Mouse (Mus musculus): Measurements from ENCODE around the gene Krtcap3.

The Krtcap3 gene

GRCm38 (mm10) chr5:31252795-31253545 is 1.5 kb downstream of the Krtcap3 start:
- no peak for DNase-seq (ENCODE audit: low spot score)

DNA sequence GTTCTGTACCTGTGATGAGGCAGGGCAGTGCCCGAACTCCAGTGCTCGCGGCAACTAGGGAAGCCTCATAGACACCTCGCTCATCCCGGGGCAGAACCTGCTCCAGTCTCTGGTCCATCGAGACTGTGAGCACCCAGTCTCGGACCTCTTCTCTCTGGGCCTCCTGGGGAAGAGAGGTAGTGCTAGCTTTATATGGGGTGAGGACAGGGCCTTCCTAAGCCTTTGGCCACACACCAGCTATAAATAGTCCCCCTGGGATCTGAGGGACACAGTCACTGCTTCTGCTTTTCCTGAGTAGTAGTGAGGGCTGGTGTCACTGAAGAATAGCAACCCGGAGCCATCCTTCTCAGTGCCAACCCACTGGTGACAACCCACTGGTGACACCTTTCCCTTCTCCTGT is 2.3 kb downstream of the Krtcap3 start:
- no peak for DNase-seq (ENCODE audit: low spot score)

- no peak for DNase-seq (ENCODE audit: low spot score)
These were observed 3.0 kb downstream of the Krtcap3 start for GRCm38 (mm10) chr5:31254452-31254851.

GRCm38 (mm10) chr5:31254901-31255300 is 3.4 kb downstream of the Krtcap3 start:
- no peak for DNase-seq (ENCODE audit: low spot score)

DNA sequence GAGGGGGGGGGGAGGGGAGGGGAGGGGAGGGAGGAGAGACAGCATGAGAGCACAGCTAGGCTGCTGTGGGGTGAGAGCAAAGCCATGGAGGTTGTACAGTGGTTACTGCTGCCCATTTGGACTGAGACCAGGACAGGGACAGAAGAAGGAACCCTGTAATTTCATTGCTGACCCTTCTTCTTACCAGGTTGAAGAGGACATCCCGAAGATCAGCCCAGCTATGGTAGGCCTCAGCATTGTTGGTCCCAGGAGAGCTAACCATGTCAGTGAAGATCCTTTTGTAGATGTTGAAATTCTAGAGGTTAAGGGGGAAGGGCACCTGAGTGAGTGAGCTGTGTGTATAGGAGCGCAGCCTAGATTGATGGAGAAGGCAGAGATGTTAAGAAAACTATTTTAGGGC is 3.9 kb downstream of the Krtcap3 start:
- DNase-seq (ENCODE audit: low spot score): no peak

- DNase-seq (ENCODE audit: low spot score): no peak
These were observed 4.5 kb downstream of the Krtcap3 start for GRCm38 (mm10) chr5:31255971-31256370.

GRCm38 (mm10) chr5:31257616-31258015 is 6.1 kb downstream of the Krtcap3 start:
- DNase-seq (ENCODE audit: low spot score): no peak

- no peak for DNase-seq (ENCODE audit: low spot score)
These were observed 14.6 kb downstream of the Krtcap3 start for GRCm38 (mm10) chr5:31266101-31266500.

- no peak for DNase-seq (ENCODE audit: low spot score)
These were observed 16.2 kb downstream of the Krtcap3 start for GRCm38 (mm10) chr5:31267686-31268085.

GRCm38 (mm10) chr5:31273018-31273417 is 21.5 kb downstream of the Krtcap3 start:
- no peak for DNase-seq (ENCODE audit: low spot score)

DNA sequence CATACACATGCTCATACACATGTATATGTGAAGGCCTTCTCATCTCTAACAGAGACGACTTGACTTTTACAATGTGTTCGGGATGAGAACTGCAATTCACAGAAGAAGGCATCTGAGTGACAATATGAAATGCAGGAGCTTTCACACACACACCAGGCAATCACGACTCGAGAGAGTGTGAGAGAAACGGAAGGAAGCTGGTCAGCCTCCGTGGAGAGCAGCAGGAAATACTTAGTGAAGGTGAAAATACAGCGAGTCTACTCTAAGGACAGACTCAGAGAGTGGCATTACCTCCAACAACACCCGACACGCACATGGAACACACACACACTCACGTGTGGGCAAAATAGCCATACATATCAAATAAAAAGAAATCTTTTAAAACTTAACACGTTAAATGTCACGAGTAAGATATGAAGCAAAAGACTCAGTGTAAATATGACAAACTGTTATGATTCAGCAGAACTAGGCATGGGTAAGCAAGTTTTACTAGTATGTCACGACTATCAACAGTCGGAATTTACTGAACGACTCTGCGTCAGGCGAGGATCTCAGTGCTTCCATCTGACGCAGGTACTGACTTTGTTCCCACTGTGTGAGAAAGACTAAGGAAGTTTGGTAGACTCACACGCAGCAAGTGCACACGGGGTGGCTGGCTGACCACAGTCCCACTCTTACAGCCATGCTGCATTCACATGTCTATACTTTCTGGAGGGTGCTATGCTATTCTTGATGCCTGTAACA is 27.9 kb downstream of the Krtcap3 start:
- no peak for DNase-seq (ENCODE audit: low spot score)

DNA sequence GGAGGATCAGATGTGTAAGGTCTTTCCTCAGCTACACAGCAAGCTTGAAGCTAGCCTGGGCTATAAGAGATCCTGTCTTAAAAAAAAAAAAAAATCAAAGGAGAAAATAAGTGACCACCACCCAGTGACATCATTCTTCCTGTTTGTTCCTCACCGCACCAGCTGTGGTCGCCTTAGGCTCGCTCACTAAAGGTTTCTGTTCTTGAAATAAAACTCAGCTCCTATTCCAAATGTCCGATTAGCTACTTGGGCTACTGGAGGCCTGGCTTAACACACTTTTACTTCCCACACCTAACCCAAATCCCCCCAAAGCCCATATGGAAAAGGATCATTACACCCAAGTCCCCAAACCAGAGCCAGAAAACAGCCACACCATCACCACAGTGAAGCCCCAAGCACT is 36.7 kb downstream of the Krtcap3 start:
- no peak for DNase-seq (ENCODE audit: low spot score)

DNA sequence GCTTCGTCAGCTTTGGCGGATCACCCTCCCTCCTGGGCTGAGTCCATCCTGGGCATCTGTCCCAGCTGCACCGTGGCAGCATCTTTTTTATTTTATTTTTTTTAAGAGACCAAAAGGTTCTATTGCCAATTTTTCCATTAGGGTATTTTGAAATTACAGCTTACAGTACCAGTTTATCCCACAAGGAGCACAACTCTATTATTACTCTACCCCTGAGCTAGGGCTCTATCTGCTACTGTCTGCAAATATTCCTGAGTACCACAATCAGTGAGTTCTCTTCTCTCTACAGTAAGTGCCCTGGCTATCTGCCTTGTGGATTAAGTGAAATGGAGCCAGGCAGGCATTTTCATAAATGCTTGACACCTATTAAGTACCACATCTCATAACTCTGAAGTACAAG is 37.2 kb downstream of the Krtcap3 start:
- no peak for DNase-seq (ENCODE audit: low spot score)

- DNase-seq (ENCODE audit: low spot score): no peak
These were observed 38.2 kb downstream of the Krtcap3 start for GRCm38 (mm10) chr5:31289626-31290230.

DNA sequence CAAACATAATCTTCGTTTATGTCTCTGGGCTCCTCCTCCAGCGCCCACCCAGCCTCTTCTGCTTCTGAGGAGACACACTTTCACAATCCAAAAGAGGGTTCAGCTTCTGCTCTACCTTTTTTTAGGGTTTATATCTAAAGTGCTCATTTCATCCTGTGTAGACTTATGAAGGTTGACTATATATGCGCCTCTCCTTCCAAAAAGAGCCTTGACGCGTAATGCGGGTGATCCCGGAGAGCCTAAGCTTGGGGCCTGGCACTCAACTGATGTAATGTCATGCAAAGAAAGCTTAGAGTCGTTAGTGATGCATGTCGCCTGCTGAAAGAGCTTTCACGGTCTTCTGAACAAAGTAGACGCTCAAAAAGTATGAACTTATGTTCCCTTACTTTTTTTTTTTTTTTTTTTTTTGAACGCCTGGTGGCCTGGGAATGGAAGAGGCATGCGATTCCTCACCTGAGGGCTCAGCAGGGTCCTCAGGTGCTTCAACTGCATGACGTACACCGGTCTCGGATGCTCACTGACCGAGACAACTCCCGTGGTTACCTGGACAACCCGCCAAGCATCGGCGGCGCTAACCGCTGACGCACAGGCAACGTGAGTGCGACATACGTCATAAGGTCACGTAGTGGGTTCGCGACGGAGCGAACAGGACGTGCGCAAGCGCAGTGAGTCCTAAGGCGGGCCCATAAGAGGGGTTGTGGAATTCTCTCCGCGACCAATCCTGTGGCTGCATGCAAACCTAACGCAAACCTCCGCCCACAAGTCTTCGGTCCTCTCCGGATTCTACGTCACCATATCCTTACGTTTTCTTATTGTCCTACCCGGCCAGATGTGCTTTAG is 39.2 kb downstream of the Krtcap3 start, which contains the start of gene Ift172:
Gene Ift172, minus strand, starts transcription at position 596 of the 840 bp plus-strand sequence.
- peak; percentile 87 for DNase-seq (ENCODE audit: low spot score)

DNA sequence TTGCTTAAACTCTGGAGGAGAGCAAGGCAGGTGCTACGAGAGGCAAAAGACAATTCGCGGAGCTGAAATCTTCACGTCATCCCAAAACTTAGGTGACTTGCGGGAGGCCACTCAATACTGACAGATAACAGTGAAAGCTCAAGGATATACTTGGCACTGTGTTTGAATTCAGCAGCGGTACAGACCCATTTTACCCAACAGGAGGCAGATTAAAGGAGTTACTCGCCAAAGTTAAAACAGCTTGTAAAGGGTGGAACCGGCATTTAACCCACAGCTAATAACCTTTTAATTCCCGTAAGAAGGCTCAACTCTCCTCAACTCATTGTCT is 39.8 kb downstream of the Krtcap3 start:
- no peak for DNase-seq (ENCODE audit: low spot score)

DNA sequence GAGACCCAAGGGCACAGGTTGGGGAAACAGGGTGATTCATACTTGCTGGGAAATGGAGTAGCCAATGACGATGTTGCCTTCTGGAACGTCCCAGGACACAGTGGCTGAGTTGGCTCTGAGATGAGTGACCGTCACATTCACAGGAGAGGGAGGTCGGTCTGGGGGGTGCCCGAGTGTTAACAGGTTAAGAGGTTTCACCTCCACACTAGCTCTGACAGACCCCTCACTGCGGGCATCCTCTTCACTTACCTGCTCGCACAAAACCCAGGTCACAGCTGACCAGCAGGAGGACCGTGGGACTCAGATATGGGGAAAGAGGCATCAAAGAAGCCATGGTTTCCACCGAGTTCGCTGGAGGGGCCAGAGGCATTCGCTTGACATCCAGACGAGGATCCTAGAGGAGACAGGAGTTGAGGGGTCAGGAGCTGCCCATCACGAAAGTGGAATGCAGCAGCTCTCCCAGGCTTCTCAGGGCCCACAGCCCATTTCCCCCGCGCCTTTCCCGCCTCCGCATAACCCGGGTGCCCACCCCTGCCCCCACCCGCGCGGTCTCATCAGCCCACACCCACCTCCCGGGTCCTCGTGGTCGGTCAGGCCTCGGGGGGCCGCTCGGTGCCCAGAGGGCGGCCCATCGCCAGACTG is 43.6 kb downstream of the Krtcap3 start:
- no peak for DNase-seq (ENCODE audit: low spot score)

- DNase-seq (ENCODE audit: low spot score): peak; percentile 13
These were observed 44.2 kb downstream of the Krtcap3 start, which contains the start of gene Fndc4 for GRCm38 (mm10) chr5:31295606-31296141. Gene Fndc4, minus strand, starts transcription at chr5:31296080.

DNA sequence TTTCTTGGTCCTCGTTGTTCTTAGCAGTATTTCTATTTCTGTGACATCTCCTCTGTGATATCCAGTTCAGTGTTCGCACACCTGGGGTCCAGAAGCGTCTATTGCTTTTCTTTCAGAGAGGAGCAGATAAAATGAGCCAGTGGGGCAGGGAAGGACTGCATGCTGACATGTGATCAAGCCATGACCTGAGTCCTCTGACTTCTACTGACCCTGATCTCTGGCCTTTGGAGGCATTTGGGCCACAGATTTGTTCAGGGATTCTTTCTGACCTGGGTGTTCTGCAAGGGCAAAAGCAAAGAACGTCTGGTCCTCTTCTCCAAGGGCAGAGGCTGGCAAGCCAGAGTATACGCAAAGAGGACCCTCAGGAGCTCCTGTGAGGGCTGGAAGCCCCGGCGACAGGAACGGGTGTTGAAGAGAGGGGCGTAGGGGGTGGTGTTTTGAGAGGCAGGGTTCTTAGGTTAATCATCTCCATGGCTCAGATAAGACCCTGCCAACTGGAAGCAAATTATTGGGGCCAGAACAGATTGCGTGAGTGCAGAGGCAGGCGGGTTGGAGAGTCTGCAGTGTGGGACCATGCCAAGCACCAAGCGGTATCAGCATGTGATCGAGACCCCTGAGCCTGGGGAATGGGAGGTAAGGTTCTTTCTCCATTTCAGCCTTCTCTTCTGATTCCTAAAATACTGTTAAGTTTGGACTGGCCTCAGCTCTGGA is 45.7 kb downstream of the Krtcap3 start, which contains the start of gene Gckr:
Gene Gckr, plus strand, starts transcription at position 397 of the 711 bp plus-strand sequence.
- no peak for DNase-seq (ENCODE audit: low spot score)

DNA sequence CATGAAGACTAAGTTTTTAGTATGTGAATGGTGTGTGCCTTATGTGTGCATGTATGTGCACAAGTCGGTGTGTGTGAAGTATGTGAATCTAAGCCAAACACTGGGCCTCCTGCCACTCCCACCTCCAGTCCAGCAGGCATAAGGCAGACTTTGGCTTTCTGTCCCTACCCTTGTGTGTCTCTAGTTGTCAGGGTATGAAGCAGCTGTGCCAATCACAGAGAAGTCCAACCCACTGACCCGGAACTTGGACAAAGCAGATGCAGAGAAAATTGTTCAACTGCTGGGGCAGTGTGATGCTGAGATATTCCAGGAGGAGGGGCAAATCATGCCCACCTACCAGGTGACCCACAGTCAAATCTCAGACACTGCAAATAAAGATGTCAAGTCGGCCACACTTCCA is 46.5 kb downstream of the Krtcap3 start:
- no peak for DNase-seq (ENCODE audit: low spot score)

DNA sequence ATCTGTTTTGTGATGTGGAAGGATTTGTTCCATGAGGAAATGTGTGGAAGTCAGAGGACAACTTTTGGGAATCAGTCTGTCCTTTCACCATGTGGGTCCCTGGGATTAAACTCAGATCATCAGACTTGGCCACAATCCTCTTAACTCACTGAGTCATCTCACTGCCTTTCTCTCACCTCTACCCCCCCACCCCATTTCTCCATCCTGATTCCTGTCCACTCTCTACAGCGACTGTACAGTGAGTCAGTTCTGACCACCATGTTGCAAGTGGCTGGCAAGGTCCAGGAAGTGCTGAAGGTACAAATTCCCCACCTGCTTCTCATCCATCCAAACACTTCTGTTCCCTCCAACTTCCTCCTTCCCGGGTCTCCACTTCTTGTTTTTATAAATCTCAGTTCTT is 47.0 kb downstream of the Krtcap3 start:
- no peak for DNase-seq (ENCODE audit: low spot score)

Data from ovary, postnatal 14 days (tissue).